Comparison of ENCODE assay signal across 26 mouse cellular contexts in the genomic region with DNA sequence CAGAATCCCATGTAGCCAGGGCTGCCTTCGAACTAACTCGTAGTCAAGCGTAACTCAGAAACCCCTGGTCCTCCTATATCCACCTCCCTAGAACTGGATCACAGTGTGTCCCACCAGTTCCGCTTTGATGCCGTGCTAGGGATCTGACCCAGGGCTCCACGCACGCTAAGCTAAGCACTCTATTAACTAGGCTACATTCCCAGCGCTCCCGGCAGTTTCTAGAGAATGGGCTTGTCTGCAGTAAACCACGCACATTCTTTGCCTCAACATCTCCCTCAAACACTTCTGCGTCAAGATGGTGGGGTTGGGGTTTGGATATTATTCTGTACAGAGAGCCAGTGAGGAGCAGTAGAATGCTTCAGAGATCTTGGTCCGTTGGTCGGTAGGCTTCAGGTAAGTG. TPM values are rescaled to one million over a fixed set of nuclear protein-coding genes. Genes with fewer than 3 reads are reported as not detected.
DNase-seq lines count a peak whose midpoint lies in the region; ATAC-seq and TF ChIP-seq lines count a peak whose summit lies in the region.
"Had no signal": no experiment of that assay in that cellular context is flagged by ENCODE, and none has a peak within 500 bp of the region (broad histone marks: within the 10 kb centered on the region; RNA-seq: fewer than 3 reads in every experiment).

No protein-coding gene starts in this region.

- WGBS in heart, adult 2 months: 94% methylated on average over 13 of the region's 13 CpGs
- 92% methylated on average over 13 of the region's 13 CpGs for whole genome bisulfite sequencing in forebrain, embryonic 12.5 days

- no peak overlapping the region for H3K27ac ChIP-seq in heart, adult 2 months
- H3K27ac ChIP-seq in CH12.LX (ENCODE audit: insufficient read depth, low read depth): peak overlapping the region; percentile 100
- H3K27ac ChIP-seq in forebrain, embryonic 12.5 days: no peak overlapping the region
- H3K27ac ChIP-seq: embryonic facial prominence, embryonic 12.5 days; hindbrain, embryonic 12.5 days; liver, embryonic 12.5 days; neural tube, embryonic 15.5 days had no signal

- H3K9ac ChIP-seq in heart, adult 2 months (ENCODE audit: low read depth, low read length): no peak overlapping the region
- H3K9ac ChIP-seq in CH12.LX (ENCODE audit: insufficient read depth, low read depth): peak overlapping the region; percentile 82
- H3K9ac ChIP-seq in forebrain, embryonic 12.5 days: no peak overlapping the region
- H3K9ac ChIP-seq: embryonic facial prominence, embryonic 12.5 days; forebrain, postnatal 0 days; hindbrain, embryonic 12.5 days; liver, embryonic 12.5 days; liver, postnatal 0 days; neural tube, embryonic 15.5 days had no signal

- no peak for TF ChIP-seq RAD21 in CH12.LX (IDR thresholded peaks at IDR 0.05; ENCODE audit: low read depth, low read length)

- intact Hi-C loops in heart, adult 2 months (cut with DNase I): no loop called here

- dilution Hi-C loops in CH12.LX (cut with MboI; ENCODE audit: extremely low pct_ligation_motif_present, extremely low pct_unique_long_range_greater_than_20kb, low sequenced_read_pairs): no loop called here

- H3K9me3 ChIP-seq in CH12.LX (replicated peaks; ENCODE audit: low read length): peaks cover 2% of the 10 kb centered on the region
- 0 out of 2 replicates have a peak, but pooled peaks cover 7% of the 10 kb centered on the region for H3K9me3 ChIP-seq in forebrain, embryonic 12.5 days
- H3K9me3 ChIP-seq: embryonic facial prominence, embryonic 12.5 days; liver, embryonic 12.5 days; neural tube, embryonic 15.5 days had no signal

- in situ Hi-C loops in CH12.LX (cut with MboI; ENCODE audit: low pct_ligation_motif_present, low pct_unique_long_range_greater_than_20kb, low sequenced_read_pairs): loop anchor here (5.0 kb wide), 2 partner anchors 36 to 39 kb away; no protein-coding TSS in a partner anchor

- DNase-seq in cerebellum, adult 9-11 months: peak; percentile 23
- DNase-seq in heart, adult 11 months: peak; percentile 85
- DNase-seq in heart, adult 2 months: no peak
- DNase-seq in CH12.LX (ENCODE audit: extremely low read depth) (no peak), R1 (ENCODE audit: low read depth, low spot score) (peak; percentile 28)
- DNase-seq in spleen, adult 12 weeks (ENCODE audit: low spot score): no peak
- DNase-seq: adrenal gland, adult 8-10 months; gastrocnemius, postnatal 14 days; heart, postnatal 36 days; liver, postnatal 0 days; retina, postnatal 1 day; right cerebral cortex, postnatal 14 days; thymus, adult 18-20 months; thymus, postnatal 25 days had no signal

- H3K4me3 ChIP-seq in heart, adult 2 months: no peak overlapping the region
- H3K4me3 ChIP-seq in CH12.LX (replicated peaks in 1 of 3; ENCODE audit: low read depth in 2 of 3, low read length in 2 of 3, poor library complexity in 1 of 3): peak overlapping the region; percentile 21 to 49 (median 49)
- H3K4me3 ChIP-seq in forebrain, embryonic 12.5 days (replicated peaks): no peak overlapping the region
- H3K4me3 ChIP-seq: embryonic facial prominence, embryonic 12.5 days; erythroblast, embryonic 14.5 days; hindbrain, embryonic 12.5 days; liver, embryonic 12.5 days; neural tube, embryonic 15.5 days had no signal

- H3K4me1 ChIP-seq in heart, adult 2 months (ENCODE audit: control insufficient read depth, insufficient read depth, low read length): peaks cover 2% of the 10 kb centered on the region
- H3K4me1 ChIP-seq in CH12.LX (ENCODE audit: control insufficient read depth in 1 of 2, insufficient read depth in 2 of 2): peaks cover 32 to 87% of the 10 kb centered on the region in 2 experiments
- no peaks in the 10 kb centered on the region for H3K4me1 ChIP-seq in forebrain, embryonic 12.5 days
- H3K4me1 ChIP-seq: hindbrain, embryonic 12.5 days; neural tube, embryonic 15.5 days had no signal

- no peak for ATAC-seq in cerebellum, adult (ENCODE audit: insufficient number of reproducible peaks, low FRiP score, low TSS enrichment)
- no peak for ATAC-seq in forebrain, embryonic 12.5 days (ENCODE audit: low FRiP score)
- ATAC-seq: forebrain, postnatal 0 days; intestine, postnatal 0 days; liver, embryonic 12.5 days; liver, postnatal 0 days had no signal

- no peaks in the 10 kb centered on the region for H3K79me2 ChIP-seq in heart, adult 2 months (replicated peaks; ENCODE audit: control insufficient read depth, insufficient read depth, low read length)
- H3K79me2 ChIP-seq in CH12.LX (replicated peaks; ENCODE audit: control insufficient read depth, extremely low read depth, insufficient read depth, poor library complexity, severe bottlenecking): no peaks in the 10 kb centered on the region

- no peaks in the 10 kb centered on the region for H3K27me3 ChIP-seq in heart, adult 2 months (ENCODE audit: control insufficient read depth, insufficient read depth, low read length)
- H3K27me3 ChIP-seq in CH12.LX (replicated peaks): no peaks in the 10 kb centered on the region
- no peaks in the 10 kb centered on the region for H3K27me3 ChIP-seq in forebrain, embryonic 12.5 days
- H3K27me3 ChIP-seq: embryonic facial prominence, embryonic 12.5 days; hindbrain, embryonic 12.5 days; liver, embryonic 12.5 days; neural tube, embryonic 15.5 days had no signal

- no peak for TF ChIP-seq POLR2A in heart, adult 2 months (IDR thresholded peaks at IDR 0.05; ENCODE audit: insufficient read depth, low read depth, low read length)
- TF ChIP-seq POLR2A in CH12.LX (IDR thresholded peaks at IDR 0.05; ENCODE audit: low read depth, low read length): no peak

- H3K36me3 ChIP-seq in heart, adult 2 months (ENCODE audit: control insufficient read depth, insufficient read depth, low read length): no peaks in the 10 kb centered on the region
- peaks cover 0 to 4% of the 10 kb centered on the region in 2 experiments for H3K36me3 ChIP-seq in CH12.LX (replicated peaks in 1 of 2; ENCODE audit: control insufficient read depth in 1 of 2, insufficient read depth in 1 of 2, low read length in 1 of 2)
- H3K36me3 ChIP-seq in forebrain, embryonic 12.5 days (replicated peaks): no peaks in the 10 kb centered on the region
- H3K36me3 ChIP-seq: embryonic facial prominence, embryonic 12.5 days; hindbrain, embryonic 12.5 days; liver, embryonic 12.5 days; neural tube, embryonic 15.5 days had no signal

- peak overlapping the region; percentile 57 for H3K4me2 ChIP-seq in CH12.LX (ENCODE audit: insufficient read depth, low read depth, poor library complexity, severe bottlenecking)
- no peak overlapping the region for H3K4me2 ChIP-seq in forebrain, embryonic 12.5 days
- H3K4me2 ChIP-seq: embryonic facial prominence, embryonic 12.5 days; heart, embryonic 11.5 days; hindbrain, embryonic 12.5 days; liver, embryonic 12.5 days; neural tube, embryonic 15.5 days had no signal

- TF ChIP-seq CTCF in heart, adult 2 months (IDR thresholded peaks at IDR 0.05): no peak
- TF ChIP-seq CTCF in CH12.LX (conservative IDR thresholded peaks at IDR 0.05 in 1 of 2, IDR thresholded peaks at IDR 0.05 in 1 of 2; ENCODE audit: low read depth in 2 of 2, low read length in 2 of 2): no peak

- no peak for TF ChIP-seq EP300 in heart, adult 2 months (IDR thresholded peaks at IDR 0.05; ENCODE audit: insufficient read depth, low read depth, low read length)
- TF ChIP-seq EP300 in CH12.LX (IDR thresholded peaks at IDR 0.05; ENCODE audit: low read length): no peak

TF ChIP-seq in CH12.LX, 34 proteins besides CTCF, POLR2A, EP300 and RAD21:
- TF ChIP-seq TCF12 (IDR thresholded peaks at IDR 0.05; ENCODE audit: low read depth, low read length) (no peak), NRF1 (IDR thresholded peaks at IDR 0.05; ENCODE audit: low read depth, low read length) (no peak), MAX (IDR thresholded peaks at IDR 0.05; ENCODE audit: low read length) (0 out of 2 replicates have a peak, but pooled peaks have one; percentile 1), ZNF384 (IDR thresholded peaks at IDR 0.05; ENCODE audit: low read depth, low read length) (no peak), E2F4 (IDR thresholded peaks at IDR 0.05; ENCODE audit: insufficient replicate concordance, low read depth, low read length) (no peak), UBTF (IDR thresholded peaks at IDR 0.05; ENCODE audit: low read depth, low read length) (0 out of 2 replicates have a peak, but pooled peaks have one; percentile 36)

RNA-seq across cellular contexts. Expression of a gene that starts 46.3 kb away (rescaled TPM):
- total RNA-seq in heart, adult 2 months (2021): under 1 TPM; 0.39 to 0.84 TPM
- 0.80 TPM in 1 of 2 replicates, not detected in the other for polyA plus RNA-seq in heart, adult 2 months (2012; rRNA removed)
- total RNA-seq in CH12.LX (2012; rRNA removed): 4.3 TPM in 2 replicates
- not detected in 2 replicates for total RNA-seq in CH12.LX (2014; rRNA removed)
- 3.4 and 4.3 TPM in 2 replicates for polyA plus RNA-seq in CH12.LX (2012; ENCODE audit: insufficient read length, low read depth)
- polyA plus RNA-seq in forebrain, embryonic 12.5 days (2016; fragmentation: Nextera tagmentation; extraction: Ambion mirVana): 2.1 and 2.3 TPM in 2 replicates
- total RNA-seq: granulocyte monocyte progenitor cell, adult 5-6 weeks; heart, postnatal 36 days; monocyte, adult 5-6 weeks had no signal

RNA-seq across cellular contexts. Expression of a gene that starts 46.7 kb away (rescaled TPM):
- 10 to 100 TPM; 35.0 to 38.7 TPM for total RNA-seq in heart, adult 2 months (2021)
- polyA plus RNA-seq in heart, adult 2 months (2012; rRNA removed): 30.3 and 32.9 TPM in 2 replicates
- total RNA-seq in CH12.LX (2012; rRNA removed) (273 and 312 TPM in 2 replicates), CH12.LX (2014; rRNA removed) (308 and 375 TPM in 2 replicates)
- polyA plus RNA-seq in CH12.LX (2012; ENCODE audit: insufficient read length, low read depth): 224 and 258 TPM in 2 replicates
- 46.8 and 54.6 TPM in 2 replicates for polyA plus RNA-seq in forebrain, embryonic 12.5 days (2016; fragmentation: Nextera tagmentation; extraction: Ambion mirVana)

Comparison
In these comparisons a context has a peak if more than half of its experiments do, and no peak if none do; other contexts are left out.
1. DNase-seq: peak in cerebellum, adult 9-11 months (single experiment), heart, adult 11 months (single experiment) and R1 (single experiment); none in heart, adult 2 months (0 of 2), CH12.LX (single experiment) and spleen, adult 12 weeks (single experiment).
2. H3K4me3 ChIP-seq: peak in CH12.LX (3 of 3); none in heart, adult 2 months (single experiment) and forebrain, embryonic 12.5 days (single experiment).